24 mouse cellular contexts compared by ENCODE assay signal in genomic region chr8:119616811-119617210, GRCm38 (mm10). TPM values are rescaled to one million over a fixed set of nuclear protein-coding genes. Genes with fewer than 3 reads are reported as not detected.
"Had no signal": no experiment of that assay in that cellular context is flagged by ENCODE, and none has a peak within 500 bp of the region (broad histone marks: within the 10 kb centered on the region; RNA-seq: fewer than 3 reads in every experiment).

No protein-coding gene starts in this region.

- H3K9me3 ChIP-seq: midbrain, embryonic 10.5 days; midbrain, embryonic 12.5 days; neural tube, embryonic 13.5 days; neural tube, embryonic 15.5 days had no signal

- DNase-seq: lung, embryonic 14.5 days; lung, postnatal 10 days; lung, postnatal 4 days; midbrain, embryonic 14.5 days; retina, postnatal 1 day; right cerebral cortex, adult 18-20 months; right cerebral cortex, postnatal 25 days; right cerebral cortex, postnatal 4 days; spleen, adult 18-20 months; thymus, adult 2 months; thymus, postnatal 25 days; thymus, postnatal 4 days had no signal

- H3K4me2 ChIP-seq: lung, embryonic 14.5 days; midbrain, embryonic 12.5 days; neural tube, embryonic 13.5 days; neural tube, embryonic 15.5 days had no signal

- H3K27me3 ChIP-seq: midbrain, embryonic 12.5 days; neural tube, embryonic 13.5 days; neural tube, embryonic 15.5 days had no signal

- H3K36me3 ChIP-seq: midbrain, embryonic 10.5 days; midbrain, embryonic 12.5 days; neural tube, embryonic 13.5 days; neural tube, embryonic 15.5 days had no signal

- H3K27ac ChIP-seq: midbrain, embryonic 12.5 days; neural tube, embryonic 13.5 days; neural tube, embryonic 15.5 days had no signal

- H3K4me1 ChIP-seq: midbrain, embryonic 12.5 days; neural tube, embryonic 13.5 days; neural tube, embryonic 15.5 days had no signal

- H3K4me3 ChIP-seq: midbrain, embryonic 10.5 days; midbrain, embryonic 12.5 days; myocyte; neural tube, embryonic 13.5 days; neural tube, embryonic 15.5 days had no signal

- H3K9ac ChIP-seq: lung, embryonic 14.5 days; midbrain, embryonic 12.5 days; neural tube, embryonic 13.5 days; neural tube, embryonic 15.5 days had no signal

- ATAC-seq: midbrain, embryonic 16.5 days had no signal

RNA-seq across cellular contexts. Expression of gene Adad2, which starts 4.3 kb away (rescaled TPM):
- total RNA-seq: megakaryocyte, adult 5-6 weeks; megakaryocyte-erythroid progenitor cell, adult 5-6 weeks had no signal
- polyA plus RNA-seq: lung, embryonic 14.5 days; lung, embryonic 16.5 days; myocyte; neural tube, embryonic 11.5 days; neural tube, embryonic 13.5 days; stomach, embryonic 14.5 days; urinary bladder, adult 2 months had no signal

RNA-seq across cellular contexts. Expression of gene Kcng4, which starts 18.7 kb away (rescaled TPM):
- total RNA-seq: megakaryocyte, adult 5-6 weeks; megakaryocyte-erythroid progenitor cell, adult 5-6 weeks had no signal
- polyA plus RNA-seq: lung, embryonic 14.5 days; midbrain, embryonic 12.5 days; myocyte; neural tube, embryonic 13.5 days had no signal

RNA-seq across cellular contexts. Expression of gene Dnaaf1, which starts 41.8 kb away (rescaled TPM):
- total RNA-seq: megakaryocyte, adult 5-6 weeks had no signal
- polyA plus RNA-seq: lung, embryonic 14.5 days; neural tube, embryonic 11.5 days had no signal
